Mouse (Mus musculus): ENCODE results near the gene Agpat4.

Agpat4 gene

DNA sequence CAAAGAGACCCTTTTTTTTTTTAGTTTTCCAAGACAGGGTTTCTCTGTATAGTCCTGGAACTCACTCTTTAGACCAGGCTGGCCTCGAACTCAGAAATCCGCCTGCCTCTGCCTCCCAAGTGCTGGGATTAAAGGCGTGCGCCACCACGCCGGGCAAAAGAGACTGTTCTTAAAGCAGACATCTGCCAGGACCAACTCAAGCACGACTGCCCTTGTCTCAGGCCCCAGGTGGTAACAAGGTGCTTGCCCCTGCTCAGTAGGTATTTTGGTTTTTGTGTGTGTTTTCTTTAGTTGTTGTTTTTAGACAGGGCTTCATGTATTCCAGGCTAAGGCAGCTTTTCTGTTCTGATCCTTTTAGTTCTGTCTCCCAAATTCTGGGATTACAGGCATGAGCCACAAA, 43.4 kb downstream of the Agpat4 start:
- no peak for DNase-seq

DNA sequence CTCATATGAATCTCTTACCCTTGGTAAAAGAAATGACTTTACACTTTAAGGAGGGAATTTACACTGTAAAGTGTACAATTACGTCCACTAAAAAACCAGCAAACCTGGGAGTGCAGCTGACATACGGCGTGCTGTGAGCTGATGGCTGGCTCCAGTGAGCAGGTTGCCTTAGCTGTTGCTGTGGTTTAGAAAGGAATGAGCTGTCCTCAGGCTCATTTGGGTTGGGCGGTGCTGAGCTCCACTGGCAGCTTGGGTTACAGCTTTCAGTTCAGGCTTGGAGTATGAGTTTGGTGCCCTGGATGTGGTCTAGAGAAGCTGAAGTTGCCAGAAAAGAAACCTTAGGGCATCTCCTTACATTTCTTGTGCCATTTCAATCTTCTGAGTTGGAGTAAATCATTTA, 44.3 kb downstream of the Agpat4 start:
- no peak for DNase-seq

DNA sequence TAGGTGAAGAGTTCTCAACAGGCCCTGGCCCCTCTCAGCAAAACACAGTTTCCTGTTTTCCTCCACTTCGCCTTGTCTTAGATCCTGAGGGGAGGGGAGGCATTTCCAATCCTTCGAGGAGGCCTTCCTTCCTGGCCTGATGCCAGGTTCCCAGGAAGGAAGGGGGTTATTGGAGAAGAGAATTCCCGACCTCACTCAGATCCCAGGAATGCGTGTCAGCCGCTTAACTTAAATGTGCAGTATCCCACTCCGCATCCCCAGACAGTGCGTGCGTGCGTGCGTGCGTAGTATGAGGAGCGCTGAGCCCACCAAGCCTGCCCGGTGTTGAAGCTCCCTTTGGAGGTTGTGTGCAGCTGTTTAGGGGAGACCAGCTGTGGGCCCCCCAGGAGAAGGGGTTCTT, 44.9 kb downstream of the Agpat4 start:
- peak in 1 of 2 experiments; percentile 30 for DNase-seq

DNA sequence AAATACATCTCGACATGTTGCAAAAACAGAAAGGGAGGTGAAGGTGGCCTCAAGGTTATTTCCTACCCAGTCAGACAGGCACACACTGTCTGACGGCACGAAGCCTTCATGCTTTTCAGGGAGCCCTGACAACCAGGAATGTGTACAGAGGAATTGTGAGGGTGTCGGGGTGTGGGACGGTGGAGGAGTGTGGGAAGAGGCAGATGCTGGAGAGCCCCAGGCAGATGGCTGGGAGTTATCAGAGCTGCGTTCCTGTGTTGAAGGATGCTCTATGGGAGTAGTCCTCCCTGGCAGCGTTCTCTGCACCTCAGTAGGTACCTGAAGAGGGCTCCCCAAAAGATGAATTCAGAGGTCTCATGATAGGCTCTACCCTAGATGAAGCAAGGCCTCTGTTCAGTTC, 45.4 kb downstream of the Agpat4 start:
- DNase-seq, result no peak

DNA sequence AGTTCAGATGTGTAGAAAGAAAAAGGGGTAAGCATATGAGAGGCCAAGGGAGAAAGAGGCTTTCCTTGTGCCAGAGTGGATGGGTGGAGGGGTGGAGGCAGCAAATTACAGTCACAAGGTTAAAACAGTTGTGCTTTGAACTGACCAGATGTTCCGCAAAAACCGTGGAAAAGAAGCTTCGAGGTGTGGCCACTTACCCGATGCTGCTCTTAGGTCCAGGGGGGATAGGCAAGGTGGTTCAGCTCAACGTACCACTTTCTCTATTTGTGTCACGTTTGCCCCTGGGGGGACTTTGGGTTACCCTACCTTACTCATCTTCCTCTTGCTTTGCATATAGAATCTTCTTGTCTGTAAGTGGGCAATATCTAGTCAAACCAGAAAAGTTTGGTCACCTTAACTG, 46.0 kb downstream of the Agpat4 start:
- DNase-seq, result no peak

DNA sequence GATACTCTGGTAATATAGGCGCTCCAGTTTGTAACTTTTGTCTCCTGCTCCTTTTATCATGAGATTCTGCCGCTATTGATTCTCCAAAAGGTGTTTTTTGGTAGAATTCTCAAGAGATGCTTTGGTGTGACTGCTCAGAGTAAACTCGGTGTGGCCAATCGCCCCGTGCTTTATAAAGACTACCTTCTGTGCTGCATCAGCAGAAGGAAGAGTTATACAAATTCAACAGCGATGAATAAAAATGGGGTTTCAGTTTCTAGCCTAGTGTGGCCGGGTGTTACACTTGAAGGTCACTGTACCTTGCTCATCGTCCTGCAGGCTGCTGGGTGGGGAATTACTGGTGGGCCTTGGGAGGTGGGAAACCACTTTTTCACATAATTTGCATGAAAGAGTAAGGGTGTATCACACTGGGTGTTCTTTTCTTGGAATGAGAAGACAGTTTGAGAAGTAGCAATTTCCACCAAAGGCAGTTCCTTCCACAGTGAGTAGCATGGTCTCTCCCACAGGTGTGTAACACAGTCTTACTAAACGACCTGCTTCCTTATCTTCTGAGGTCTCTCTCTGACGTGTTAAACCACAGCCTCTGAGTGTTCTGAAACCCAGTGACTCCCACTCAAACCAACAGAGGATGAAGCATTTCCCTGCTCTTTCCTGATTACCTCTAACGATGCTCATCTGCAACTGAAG, 46.6 kb downstream of the Agpat4 start:
- no peak for DNase-seq

DNA sequence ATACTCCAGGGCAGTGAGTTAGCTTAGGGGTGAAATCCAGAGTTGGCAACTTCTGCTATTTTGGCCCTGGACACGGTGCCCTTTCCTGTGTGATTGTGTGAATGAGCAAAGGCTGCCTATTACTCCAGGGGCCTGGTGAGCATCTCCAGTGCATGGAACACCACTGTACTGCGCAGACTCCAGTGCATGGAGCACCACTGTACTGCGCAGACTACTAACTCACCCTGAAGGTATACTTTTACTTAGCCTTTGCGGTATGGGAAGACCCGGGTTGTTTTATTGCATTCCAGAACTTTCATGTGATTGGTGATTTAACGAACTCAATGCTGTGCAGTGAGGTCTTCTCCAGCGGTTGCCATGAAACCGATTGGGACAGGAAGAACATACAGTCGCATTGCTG, 47.2 kb downstream of the Agpat4 start:
- no peak for DNase-seq

DNA sequence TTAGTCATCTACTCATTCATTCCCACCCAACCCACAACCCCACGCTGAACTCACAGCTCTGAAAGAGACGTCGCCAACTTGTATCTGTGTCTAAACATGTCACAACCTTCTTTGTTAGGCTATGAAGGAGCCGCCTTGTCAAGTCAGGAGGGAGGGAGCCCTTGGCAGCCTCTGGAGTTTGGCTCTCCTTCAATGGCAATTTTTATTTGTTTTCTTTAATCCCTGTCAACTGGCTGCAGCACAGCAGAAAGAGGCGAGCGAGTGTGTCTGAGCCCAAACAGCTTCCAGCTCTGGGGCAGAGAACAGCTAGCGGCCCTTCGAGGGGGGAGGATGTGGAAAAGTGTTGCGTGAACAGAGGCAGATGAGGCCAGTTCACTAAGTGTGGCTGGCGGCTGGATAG, 50.0 kb downstream of the Agpat4 start:
- DNase-seq, result peak; percentile 39 to 44

DNA sequence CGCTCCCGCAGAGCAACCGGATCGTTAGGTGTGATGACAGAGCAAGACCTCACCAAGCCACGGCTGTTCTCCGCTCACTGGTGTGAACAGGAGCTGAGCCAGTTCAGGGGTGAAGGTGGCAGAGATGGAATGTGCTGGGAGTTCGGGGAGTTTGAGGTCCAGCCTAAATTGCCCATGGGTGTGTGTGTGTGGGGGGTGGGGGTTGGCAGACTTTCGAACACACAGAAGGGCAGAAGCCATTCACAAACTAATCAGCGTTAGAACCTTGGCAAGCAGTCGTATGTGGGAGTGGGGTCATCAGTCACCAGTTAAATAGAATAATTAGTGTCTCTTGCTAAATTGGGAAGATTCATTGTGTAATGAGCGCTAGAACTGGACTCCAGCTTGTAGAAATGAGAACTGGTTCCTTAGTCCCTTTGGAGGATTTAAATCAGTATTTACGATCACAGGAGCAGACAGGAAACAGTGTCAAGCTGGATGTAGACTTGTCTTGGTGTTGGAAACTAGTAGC, 50.9 kb downstream of the Agpat4 start:
- DNase-seq, result peak; percentile 12 to 35

DNA sequence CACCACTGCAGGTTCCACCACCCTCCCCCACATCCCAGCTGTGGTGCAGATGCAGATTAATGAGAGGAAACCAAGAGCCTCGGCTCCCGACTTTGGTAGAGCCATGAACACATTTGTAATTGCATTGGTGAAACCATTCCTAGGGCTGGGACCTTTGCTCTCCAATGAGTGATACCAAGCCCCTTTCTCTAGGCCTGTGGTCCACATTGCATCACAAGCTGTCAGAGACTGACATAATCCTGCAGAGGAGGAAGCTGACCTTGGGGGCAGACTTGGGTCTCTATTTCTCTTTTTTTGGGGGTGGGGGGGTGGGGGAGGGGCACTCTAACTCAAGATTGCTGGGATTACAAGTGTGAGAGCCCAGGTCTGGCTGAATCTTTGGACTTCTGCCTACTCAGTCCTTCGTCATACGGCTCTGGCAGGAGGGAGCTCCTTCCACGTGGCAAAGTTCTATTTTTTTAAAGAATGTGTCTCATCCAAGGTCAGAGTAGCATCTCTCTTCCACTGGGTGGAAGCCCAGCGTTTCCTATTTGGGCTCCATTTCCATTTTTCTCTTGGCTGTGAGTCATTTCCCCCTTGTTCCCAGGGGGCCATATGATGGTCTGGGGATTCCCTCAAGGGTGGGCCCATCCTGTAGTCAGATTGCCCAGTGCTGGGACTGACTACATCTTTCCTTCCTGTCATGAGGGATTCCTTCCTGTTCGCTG, 52.4 kb downstream of the Agpat4 start:
- DNase-seq, result peak; percentile 49 to 72

DNA sequence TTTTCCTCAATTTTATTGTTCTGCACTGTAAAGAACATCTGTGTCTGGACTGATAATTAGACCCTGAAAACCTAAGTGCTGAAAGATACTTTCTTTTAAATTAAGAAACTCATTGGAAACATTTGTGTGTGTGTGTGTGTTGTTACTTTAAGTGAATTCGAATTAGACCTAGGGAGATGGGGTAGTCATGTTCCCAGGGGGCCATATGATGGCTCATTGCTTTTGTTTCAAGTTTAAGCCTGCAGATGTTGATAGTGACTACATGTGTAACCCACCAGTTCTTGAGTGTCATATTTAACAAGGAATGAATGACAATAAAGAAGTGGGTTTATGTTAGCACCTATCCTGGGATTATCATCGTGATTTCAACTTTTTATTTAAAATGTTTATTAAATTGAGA, 53.2 kb downstream of the Agpat4 start:
- no peak for DNase-seq

DNA sequence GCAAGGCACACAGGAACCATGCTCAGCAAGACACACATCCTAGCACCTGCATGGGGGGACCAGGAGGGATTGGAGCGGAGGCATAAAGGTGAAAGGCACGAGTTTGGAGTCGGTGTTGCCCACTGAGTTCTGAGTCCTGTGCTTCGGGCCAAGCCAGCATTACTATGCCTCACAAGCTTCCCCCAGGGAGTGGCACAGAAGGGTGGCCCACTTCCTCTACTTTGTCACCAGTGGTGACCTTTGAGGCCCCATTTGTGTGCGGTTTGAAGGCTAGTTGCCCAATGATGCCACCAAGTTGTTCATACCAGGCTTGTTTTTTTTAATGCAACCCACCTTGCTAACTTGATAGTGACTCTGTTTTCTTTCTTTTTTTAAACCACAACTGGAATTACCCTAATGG, 55.7 kb downstream of the Agpat4 start:
- no peak for DNase-seq

DNA sequence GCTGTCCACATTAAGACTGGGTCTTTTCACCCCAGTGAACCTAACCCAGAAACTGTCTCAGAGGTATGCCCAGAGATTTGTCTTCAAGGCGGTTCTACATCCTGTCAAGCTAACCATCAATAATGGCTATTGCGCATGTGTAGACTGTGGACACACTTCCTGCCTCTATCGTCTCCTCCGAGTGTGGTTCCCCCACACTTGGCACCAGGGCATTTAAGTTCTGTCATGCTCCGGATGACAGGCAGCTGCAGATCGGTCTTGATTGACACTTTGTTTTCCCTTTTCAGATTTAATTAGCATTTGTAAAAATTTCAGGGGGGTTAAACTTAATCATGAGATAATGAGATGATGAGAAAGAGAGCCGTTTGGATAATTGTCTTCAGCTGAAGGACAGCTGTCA, 56.4 kb downstream of the Agpat4 start:
- DNase-seq, result no peak

DNA sequence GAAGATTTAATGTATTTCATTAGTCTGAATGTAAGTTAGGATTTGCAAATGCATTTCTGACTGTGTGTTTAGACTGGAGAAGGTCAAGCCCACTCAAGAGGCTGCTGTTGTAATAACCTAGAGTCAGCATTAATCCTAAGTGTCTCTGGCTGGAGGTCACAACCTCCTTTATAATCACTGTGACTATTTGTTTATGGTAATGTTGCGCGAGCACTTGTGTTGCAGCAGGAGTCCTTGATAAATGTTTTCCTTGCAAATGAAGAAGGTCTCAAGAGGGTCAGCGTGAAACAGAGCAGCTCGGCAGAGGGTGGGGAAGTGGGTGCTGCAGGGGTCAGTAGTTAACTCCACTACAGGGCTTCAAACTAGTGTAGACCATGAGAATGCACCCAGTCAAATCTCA, 57.1 kb downstream of the Agpat4 start:
- no peak for DNase-seq

DNA sequence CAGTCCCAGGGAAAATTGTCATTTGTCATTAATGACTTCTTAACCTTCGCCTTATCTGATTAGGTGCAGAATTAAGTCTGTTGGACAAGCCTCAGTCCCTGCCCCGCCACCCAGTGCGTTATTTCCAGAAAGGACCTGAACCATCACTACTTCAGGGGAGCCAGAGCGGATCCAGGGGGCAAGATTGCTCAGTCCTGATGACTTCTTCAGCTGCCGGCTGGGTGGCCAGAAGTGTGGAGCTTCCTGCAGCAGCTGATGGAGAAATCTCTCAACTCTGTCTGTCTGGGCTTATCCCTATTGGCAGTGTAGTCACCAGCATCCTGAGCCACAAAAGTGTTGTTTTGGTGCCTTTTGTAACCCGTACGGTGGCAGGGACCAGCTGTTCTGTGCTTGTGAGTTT, 60.8 kb downstream of the Agpat4 start:
- DNase-seq, result peak; percentile 25 to 33

DNA sequence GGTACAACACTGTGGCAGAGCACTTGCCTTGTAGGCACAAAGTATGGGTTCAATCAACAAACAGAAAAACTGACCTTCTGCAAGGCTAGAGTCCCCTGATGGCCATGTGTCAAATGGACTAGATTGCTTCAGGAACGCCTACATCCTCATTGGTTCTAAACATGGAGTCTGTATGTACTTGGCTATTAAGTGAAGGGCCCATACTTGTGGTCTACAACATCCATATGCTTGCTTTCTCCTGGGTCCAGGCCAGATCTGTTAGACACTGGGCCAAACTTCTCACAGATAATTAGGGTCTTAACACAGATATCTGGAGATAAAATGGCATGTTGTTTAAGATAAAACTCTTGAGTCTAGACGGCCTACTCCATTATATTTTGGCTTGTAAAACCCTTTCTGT, 61.3 kb downstream of the Agpat4 start:
- no peak for DNase-seq

DNA sequence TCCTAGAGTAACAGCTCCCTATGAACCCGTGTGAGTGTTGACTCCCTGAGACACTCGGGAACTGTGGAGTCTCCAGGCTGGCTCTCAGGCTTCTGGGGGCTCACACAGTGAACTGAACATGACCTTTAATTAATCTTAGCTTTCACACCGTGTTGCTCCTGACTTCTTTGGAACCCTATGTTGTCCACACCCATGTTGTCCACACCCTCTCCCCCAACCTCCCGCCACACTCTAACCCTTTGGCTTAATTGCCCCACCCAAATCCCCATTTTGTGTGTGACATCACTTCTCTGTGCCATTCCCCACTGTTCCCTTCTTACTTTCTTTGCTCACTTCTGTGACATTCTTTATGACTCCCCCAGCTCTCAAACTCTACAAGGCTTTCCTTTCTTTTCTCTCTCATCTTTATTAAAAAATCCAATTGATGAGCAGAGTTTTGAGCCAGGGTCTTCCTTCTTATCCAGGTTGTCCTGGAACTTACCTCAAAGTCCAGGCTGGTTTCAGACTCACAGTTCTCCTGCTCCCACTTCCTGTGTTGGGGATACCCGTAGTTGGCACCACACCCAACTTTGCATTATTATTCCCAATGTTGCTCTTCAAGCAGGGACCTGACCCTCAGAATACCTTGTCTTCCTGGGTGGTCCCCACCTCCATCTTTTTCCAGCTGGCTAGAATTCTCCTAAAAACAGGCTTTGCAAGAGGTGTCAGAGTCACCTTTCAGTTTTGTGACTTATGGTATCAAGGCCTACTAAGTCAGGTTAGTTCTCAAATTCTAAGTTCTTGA, 64.4 kb downstream of the Agpat4 start:
- no peak for DNase-seq

DNA sequence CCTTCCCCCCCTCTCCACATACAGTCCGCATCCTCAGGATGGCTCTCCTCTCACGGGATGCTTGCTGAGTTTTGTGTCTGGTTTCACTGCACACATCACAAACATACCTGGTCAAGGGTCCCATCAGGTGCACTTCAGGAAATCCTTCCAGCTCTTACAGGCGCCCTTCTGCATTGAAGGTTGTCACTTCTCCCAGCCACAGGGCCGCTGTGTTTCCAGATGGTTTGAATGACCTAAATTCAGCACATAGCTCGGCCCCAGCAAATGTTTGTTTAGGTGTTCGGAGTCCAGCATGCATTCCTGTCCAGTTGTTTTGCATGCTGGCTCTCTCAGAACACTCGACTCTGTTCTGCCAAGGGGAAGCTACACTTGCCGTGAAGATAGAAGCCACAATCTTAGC, 65.8 kb downstream of the Agpat4 start:
- no peak for DNase-seq

DNA sequence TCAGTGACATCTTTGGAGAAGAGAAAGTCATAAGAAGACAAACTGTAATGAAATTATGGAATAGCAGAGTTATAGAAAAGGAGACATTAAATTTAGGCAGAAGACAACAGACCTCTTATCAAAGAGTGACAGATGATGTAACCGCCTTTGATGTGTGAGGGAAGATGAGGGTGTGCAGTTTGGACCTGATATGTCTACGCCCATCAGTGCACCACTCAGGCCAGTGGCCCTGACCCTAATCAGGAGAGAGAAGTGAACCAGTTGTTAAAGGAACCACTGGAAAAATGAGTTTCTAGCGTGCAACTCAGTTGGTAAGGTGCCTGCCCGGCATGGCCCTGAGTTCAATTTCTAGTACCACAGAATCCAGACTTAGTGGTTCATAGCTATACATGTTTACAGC, 67.4 kb downstream of the Agpat4 start:
- DNase-seq, result no peak

DNA sequence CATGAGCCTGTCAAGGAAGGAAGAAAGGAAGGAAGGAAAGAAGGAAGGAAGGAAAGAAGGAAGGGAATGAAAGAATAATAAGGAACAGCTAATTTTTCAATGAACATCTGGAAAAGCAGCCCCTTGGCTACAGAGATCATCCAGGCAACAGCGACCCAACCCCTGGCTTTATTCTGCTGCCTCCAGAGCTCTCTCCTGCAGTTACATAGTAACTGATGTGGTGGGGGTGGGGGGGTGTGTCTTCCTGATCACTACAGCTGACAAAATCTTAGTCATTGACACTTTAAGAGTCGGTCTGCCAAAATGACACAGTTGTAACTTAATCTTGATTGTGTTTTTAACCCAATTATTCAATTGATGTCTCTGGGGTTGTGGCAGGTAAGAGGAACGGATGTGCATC, 67.8 kb downstream of the Agpat4 start:
- DNase-seq, result no peak

DNA sequence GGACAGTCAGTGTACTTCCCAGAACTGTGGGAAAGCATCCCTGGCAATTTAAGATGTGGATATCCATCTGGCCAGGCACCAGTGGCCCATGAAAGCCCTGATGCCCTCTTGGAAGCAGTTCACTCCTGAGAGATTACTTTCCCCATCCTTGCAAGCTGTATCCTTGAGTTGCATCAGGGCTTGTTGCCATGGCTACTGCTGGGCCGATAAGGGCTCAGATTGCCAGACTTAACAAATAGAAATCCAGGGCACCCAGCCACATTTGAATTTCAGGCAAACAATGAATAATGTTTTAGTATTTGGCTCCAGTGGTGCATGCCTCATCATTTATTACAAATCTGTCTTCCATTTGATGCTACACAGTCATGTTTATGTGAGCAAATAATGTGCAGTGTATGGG, 69.3 kb downstream of the Agpat4 start:
- no peak for DNase-seq

DNA sequence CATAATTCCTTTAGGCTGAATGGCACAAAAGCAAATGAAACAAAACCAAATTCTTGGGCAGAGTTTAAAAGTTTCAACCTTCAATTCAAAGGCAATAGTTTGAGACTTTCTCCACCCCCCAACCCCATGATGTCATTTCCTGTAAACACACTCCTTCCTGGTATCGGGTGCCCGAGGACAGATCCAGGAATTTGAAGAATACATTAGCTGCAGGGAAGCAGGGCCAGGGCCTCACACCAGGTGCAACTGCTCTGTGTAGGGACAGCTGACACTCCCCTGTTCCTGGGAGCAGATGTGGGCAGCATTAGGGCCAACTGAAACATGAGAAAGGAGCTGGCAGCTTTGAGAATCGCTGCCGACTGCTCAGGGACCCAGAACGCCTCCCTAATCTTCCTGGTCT, 76.6 kb downstream of the Agpat4 start:
- peak; percentile 19 to 29 for DNase-seq

DNA sequence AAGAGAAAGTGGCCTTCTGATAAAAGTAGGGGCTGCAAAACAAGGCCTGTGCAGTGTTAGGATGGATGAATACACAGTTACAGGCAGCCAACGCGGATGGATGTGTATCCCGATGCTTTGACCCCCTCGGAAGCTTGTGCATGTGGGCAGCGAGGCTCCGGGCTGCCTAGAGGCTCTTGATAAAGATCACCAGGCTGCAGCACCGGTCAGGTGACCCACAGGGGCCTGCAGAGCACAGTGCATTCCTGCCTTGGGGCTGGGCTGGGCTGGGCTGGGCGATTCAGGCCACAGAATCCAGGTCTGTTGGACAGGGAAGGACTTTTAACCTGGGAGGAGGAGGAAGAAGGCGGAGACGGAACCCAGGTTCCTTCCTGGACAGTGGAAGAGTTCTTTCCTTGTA, 77.1 kb downstream of the Agpat4 start:
- peak in 1 of 2 experiments; percentile 17 for DNase-seq

DNA sequence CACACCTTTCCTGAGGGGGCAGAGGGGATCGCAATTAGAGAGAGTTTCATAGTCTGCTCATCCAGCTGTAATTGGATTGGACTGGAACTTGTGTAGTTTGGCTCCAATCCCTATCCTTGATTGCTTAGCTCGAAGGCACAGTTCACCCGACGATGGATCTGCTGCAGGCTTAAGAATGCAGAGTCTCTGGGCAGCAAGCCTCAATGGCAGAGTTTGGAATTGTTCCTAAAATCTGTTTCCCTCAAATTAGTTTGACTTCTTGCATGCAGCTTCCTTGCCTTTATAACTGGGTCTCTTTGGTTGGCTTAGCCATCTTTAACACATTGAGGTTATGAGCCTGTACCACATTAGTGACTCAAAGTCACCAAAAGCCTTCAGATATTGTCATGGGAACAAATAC, 81.4 kb downstream of the Agpat4 start:
- DNase-seq, result no peak

Measured in kidney, postnatal 36 days (tissue).